Mouse (Mus musculus): ENCODE data around the gene Cryba2.

Cryba2 gene

GRCm38 (mm10) chr1:74884196-74885141 is 8.5 kb downstream of the Cryba2 start:
- DNase-seq (ENCODE audit: low spot score in 2 of 2), result no peak

GRCm38 (mm10) chr1:74883441-74883840 is 9.5 kb downstream of the Cryba2 start:
- DNase-seq (ENCODE audit: low spot score in 2 of 2), result no peak

GRCm38 (mm10) chr1:74882828-74883227 is 10.1 kb downstream of the Cryba2 start:
- no peak for DNase-seq (ENCODE audit: low spot score in 2 of 2)

GRCm38 (mm10) chr1:74882055-74882734 is 10.7 kb downstream of the Cryba2 start:
- DNase-seq (ENCODE audit: low spot score in 2 of 2), result peak in 1 of 2 experiments; percentile 28

GRCm38 (mm10) chr1:74880785-74881360 is 12.1 kb downstream of the Cryba2 start:
- DNase-seq (ENCODE audit: low spot score in 2 of 2), result peak; percentile 30 to 57

GRCm38 (mm10) chr1:74877199-74877598 is 15.7 kb downstream of the Cryba2 start:
- no peak for DNase-seq (ENCODE audit: low spot score in 2 of 2)

- DNase-seq (ENCODE audit: low spot score in 2 of 2), result no peak
These were observed 20.7 kb downstream of the Cryba2 start for GRCm38 (mm10) chr1:74872218-74872617.

- no peak for DNase-seq (ENCODE audit: low spot score in 2 of 2)
These were observed 31.2 kb downstream of the Cryba2 start for GRCm38 (mm10) chr1:74861783-74862182.

GRCm38 (mm10) chr1:74859223-74859984 is 33.5 kb downstream of the Cryba2 start:
- DNase-seq (ENCODE audit: low spot score in 2 of 2), result no peak

- DNase-seq (ENCODE audit: low spot score in 2 of 2), result no peak
These were observed 34.1 kb downstream of the Cryba2 start for GRCm38 (mm10) chr1:74858805-74859204.

- peak in 1 of 2 experiments; percentile 47 for DNase-seq (ENCODE audit: low spot score in 2 of 2)
These were observed 34.7 kb downstream of the Cryba2 start for GRCm38 (mm10) chr1:74858171-74858719.

GRCm38 (mm10) chr1:74857677-74858076 is 35.3 kb downstream of the Cryba2 start:
- DNase-seq (ENCODE audit: low spot score in 2 of 2), result no peak

- DNase-seq (ENCODE audit: low spot score in 2 of 2), result no peak
These were observed 35.7 kb downstream of the Cryba2 start for GRCm38 (mm10) chr1:74857201-74857600.

GRCm38 (mm10) chr1:74856791-74857190 is 36.2 kb downstream of the Cryba2 start:
- DNase-seq (ENCODE audit: low spot score in 2 of 2), result no peak

GRCm38 (mm10) chr1:74856439-74856720 is 36.6 kb downstream of the Cryba2 start:
- DNase-seq (ENCODE audit: low spot score in 2 of 2), result no peak

- peak in 1 of 2 experiments; percentile 11 for DNase-seq (ENCODE audit: low spot score in 2 of 2)
These were observed 37.1 kb downstream of the Cryba2 start for GRCm38 (mm10) chr1:74855651-74856438.

GRCm38 (mm10) chr1:74855156-74855555 is 37.8 kb downstream of the Cryba2 start:
- DNase-seq (ENCODE audit: low spot score in 2 of 2), result no peak

- DNase-seq (ENCODE audit: low spot score in 2 of 2), result peak; percentile 61 to 74
These were observed 38.5 kb downstream of the Cryba2 start, which contains the start of gene Cdk5r2 for GRCm38 (mm10) chr1:74854306-74855056. Cdk5r2 (plus strand) TSS chr1:74854934.

- no peak for DNase-seq (ENCODE audit: low spot score in 2 of 2)
These were observed 41.8 kb downstream of the Cryba2 start for GRCm38 (mm10) chr1:74851001-74851775.
